Mouse (Mus musculus): ENCODE measurements around the gene Rnf187.

The Rnf187 gene

GRCm38 (mm10) chr11:58938322-58939087 is at the start of gene Rnf187:
Gene Rnf187 (minus strand): TSS chr11:58938916.
- DNase-seq (ENCODE audit: low spot score in 2 of 2) = peak; percentile 87 to 88

- DNase-seq (ENCODE audit: low spot score in 2 of 2) = no peak
These were observed 46.7 kb upstream of the Rnf187 start for GRCm38 (mm10) chr11:58985299-58985917.

GRCm38 (mm10) chr11:58984657-58985056 is 45.9 kb upstream of the Rnf187 start:
- no peak for DNase-seq (ENCODE audit: low spot score in 2 of 2)

GRCm38 (mm10) chr11:58983691-58984341 is 45.1 kb upstream of the Rnf187 start:
- DNase-seq (ENCODE audit: low spot score in 2 of 2) = no peak

GRCm38 (mm10) chr11:58982471-58983097 is 43.9 kb upstream of the Rnf187 start:
- DNase-seq (ENCODE audit: low spot score in 2 of 2) = no peak

GRCm38 (mm10) chr11:58981541-58982447 is 43.1 kb upstream of the Rnf187 start:
- peak; percentile 66 to 73 for DNase-seq (ENCODE audit: low spot score in 2 of 2)

GRCm38 (mm10) chr11:58980381-58980990 is 41.8 kb upstream of the Rnf187 start:
- no peak for DNase-seq (ENCODE audit: low spot score in 2 of 2)

- no peak for DNase-seq (ENCODE audit: low spot score in 2 of 2)
These were observed 40.9 kb upstream of the Rnf187 start for GRCm38 (mm10) chr11:58979661-58980060.

GRCm38 (mm10) chr11:58979183-58979582 is 40.5 kb upstream of the Rnf187 start:
- DNase-seq (ENCODE audit: low spot score in 2 of 2) = no peak

- no peak for DNase-seq (ENCODE audit: low spot score in 2 of 2)
These were observed 40.0 kb upstream of the Rnf187 start for GRCm38 (mm10) chr11:58978706-58979030.

- peak in 1 of 2 experiments; percentile 65 for DNase-seq (ENCODE audit: low spot score in 2 of 2)
These were observed 39.5 kb upstream of the Rnf187 start, which contains the start of gene Trim11 for GRCm38 (mm10) chr11:58978027-58978705. Gene Trim11 (plus strand): TSS chr11:58978093.

- DNase-seq (ENCODE audit: low spot score in 2 of 2) = no peak
These were observed 38.9 kb upstream of the Rnf187 start for GRCm38 (mm10) chr11:58977607-58978026.

- no peak for DNase-seq (ENCODE audit: low spot score in 2 of 2)
These were observed 38.4 kb upstream of the Rnf187 start for GRCm38 (mm10) chr11:58977150-58977549.

- no peak for DNase-seq (ENCODE audit: low spot score in 2 of 2)
These were observed 35.7 kb upstream of the Rnf187 start for GRCm38 (mm10) chr11:58974414-58974813.

- no peak for DNase-seq (ENCODE audit: low spot score in 2 of 2)
These were observed 33.1 kb upstream of the Rnf187 start for GRCm38 (mm10) chr11:58971796-58972195.

- DNase-seq (ENCODE audit: low spot score in 2 of 2) = no peak
These were observed 32.3 kb upstream of the Rnf187 start for GRCm38 (mm10) chr11:58970831-58971530.

GRCm38 (mm10) chr11:58969659-58970058 is 30.9 kb upstream of the Rnf187 start:
- no peak for DNase-seq (ENCODE audit: low spot score in 2 of 2)

GRCm38 (mm10) chr11:58969027-58969426 is 30.3 kb upstream of the Rnf187 start:
- DNase-seq (ENCODE audit: low spot score in 2 of 2) = no peak

GRCm38 (mm10) chr11:58968551-58968950 is 29.8 kb upstream of the Rnf187 start:
- no peak for DNase-seq (ENCODE audit: low spot score in 2 of 2)

GRCm38 (mm10) chr11:58967346-58967745 is 28.6 kb upstream of the Rnf187 start:
- no peak for DNase-seq (ENCODE audit: low spot score in 2 of 2)
